Mouse (Mus musculus) limb, embryonic 11.5 days (tissue): ENCODE measurements around the gene Vmn2r3. TPM values are rescaled to one million over a fixed set of nuclear protein-coding genes. Genes with fewer than 3 reads are reported as not detected.
"Not testable (repeated sequence)": the region's sequence is repeated elsewhere in the genome, so short reads cannot be mapped to it uniquely, and the experiment has no call there.

Source experiments
- ATAC-seq: fragments of 200-750 bp; cut with Nextera tagmentation; 2 replicates; pipeline ENCODE4 v1.8.0; 2017; ENCODE audit warnings: low read depth; ENCODE audit not compliant: insufficient number of reproducible peaks, low FRiP score, low TSS enrichment
- DNase-seq: peaks from one replicate; pipeline ENCODE4 v3.0.0-alpha.2; 2015; ENCODE audit warnings: low spot score
- H3K27ac ChIP-seq: fragments of 300-500 bp; sonication (generic); replicated peaks from 2 replicates; pipeline ENCODE4 v1.5.1; 2014; ENCODE audit warnings: low read depth, mild to moderate bottlenecking, low read length
- H3K27me3 ChIP-seq: fragments of 300-500 bp; sonication (generic); 2 replicates; pipeline ENCODE4 v1.6.1; 2014; ENCODE audit warnings: mild to moderate bottlenecking, low read length, mixed read lengths; ENCODE audit not compliant: control insufficient read depth, insufficient read depth
- H3K36me3 ChIP-seq: fragments of 300-500 bp; sonication (generic); 2 replicates; pipeline ENCODE4 v1.6.1; 2014; ENCODE audit warnings: mild to moderate bottlenecking, low read length, moderate library complexity, mixed read lengths; ENCODE audit not compliant: control insufficient read depth, insufficient read depth
- H3K4me1 ChIP-seq: fragments of 300-500 bp; sonication (generic); 2 replicates; pipeline ENCODE4 v1.6.1; 2014; ENCODE audit warnings: low read length, mixed read lengths; ENCODE audit not compliant: control insufficient read depth, insufficient read depth
- H3K4me2 ChIP-seq: fragments of 300-500 bp; sonication (generic); 2 replicates; pipeline ENCODE4 v1.6.1; 2014; ENCODE audit warnings: low read depth, mild to moderate bottlenecking, moderate library complexity; ENCODE audit not compliant: severe bottlenecking
- H3K4me3 ChIP-seq: fragments of 300-500 bp; sonication (generic); 2 replicates; pipeline ENCODE4 v1.5.1; 2014; ENCODE audit warnings: low read depth, low read length
- H3K9ac ChIP-seq: fragments of 300-500 bp; sonication (generic); 2 replicates; pipeline ENCODE4 v1.6.1; 2014; ENCODE audit warnings: mild to moderate bottlenecking, low read length
- H3K9me3 ChIP-seq: fragments of 300-500 bp; sonication (generic); 2 replicates; pipeline ENCODE4 v1.6.1; 2016; ENCODE audit warnings: low read length; ENCODE audit not compliant: control insufficient read depth
- WGBS: fragments of 180-500 bp; shearing (Covaris S2); extraction: QIAGEN DNeasy Blood & Tissue Kit; methylation state at CpG from one replicate; pipeline ENCODE4 v1.1.7; 2014; 5-methylcytosine and 5-hydroxymethylcytosine counted together
- polyA plus RNA-seq: library from polyadenylated mRNA; unstranded; fragments of >200 nt; fragmentation: Nextera tagmentation; extraction: Ambion mirVana; gene quantifications from 2 replicates; pipeline ENCODE4 v1.2.1, GENCODE M21; 2014

Vmn2r3 gene
- polyA plus RNA-seq, 1 experiment from 2014 or later: not detected

- H3K27ac ChIP-seq: not testable (repeated sequence)
- WGBS: 83% methylated on average over 6 of the region's 6 CpGs
Observed at GRCm38 (mm10) chr3:64235459-64235858, 54.0 kb downstream of the Vmn2r3 start.

GRCm38 (mm10) chr3:64233655-64234054 lies 55.9 kb downstream of the Vmn2r3 start:
- H3K4me3 ChIP-seq, H3K4me2 ChIP-seq, ATAC-seq, H3K9me3 ChIP-seq, H3K27ac ChIP-seq, H3K36me3 ChIP-seq, H3K27me3 ChIP-seq, H3K4me1 ChIP-seq, DNase-seq, H3K9ac ChIP-seq: not testable (repeated sequence)
- 79% methylated on average over 7 of the region's 12 CpGs for WGBS

More at GRCm38 (mm10) chr3:64235459-64235858, 54.0 kb downstream of the Vmn2r3 start:
- not testable (repeated sequence) for H3K4me2 ChIP-seq, H3K9ac ChIP-seq, ATAC-seq, H3K4me1 ChIP-seq, H3K9me3 ChIP-seq, H3K27me3 ChIP-seq, H3K36me3 ChIP-seq, H3K4me3 ChIP-seq, DNase-seq

DNA sequence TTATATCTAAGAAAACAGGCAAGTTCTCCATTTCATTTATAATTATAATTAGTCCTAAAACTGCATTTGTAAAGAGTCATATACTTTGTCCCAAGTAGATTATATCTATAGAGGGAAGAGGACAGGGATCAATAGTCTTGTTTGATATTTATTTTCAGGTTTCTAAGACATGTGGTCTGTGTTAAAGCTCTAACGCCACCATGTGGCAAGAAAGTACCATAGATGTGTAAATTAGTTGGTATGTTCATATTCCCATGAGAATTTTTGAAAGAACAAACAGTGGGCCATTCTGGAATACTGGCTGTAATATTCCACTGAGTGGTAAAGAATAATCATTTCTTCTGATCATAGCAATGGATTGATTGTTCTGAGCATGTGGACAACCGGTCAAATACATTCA lies 62.3 kb downstream of the Vmn2r3 start:
- Histone ChIP-seq H3K36me3 (no peaks in the 10 kb centered on the region), H3K9ac (no peak overlapping the region), H3K4me1 (no peaks in the 10 kb centered on the region), H3K27me3 (no peaks in the 10 kb centered on the region), H3K27ac (no peak overlapping the region), H3K4me3 (no peak overlapping the region), H3K9me3 (no peaks in the 10 kb centered on the region), H3K4me2 (no peak overlapping the region)
- WGBS: 66% methylated on average over 2 of the region's 2 CpGs
- ATAC-seq: no peak
- DNase-seq: no peak

Other genes starting within 250 kb of the Vmn2r3 start
- 0.12 TPM in 1 of 2 replicates, not detected in the other for gene Vmn2r1, start 208.2 kb downstream of the Vmn2r3 start, polyA plus RNA-seq
- gene Vmn2r2, start 147.8 kb downstream of the Vmn2r3 start, polyA plus RNA-seq: not detected in 2 replicates
- not detected in 2 replicates for gene Vmn2r4, start 125.7 kb upstream of the Vmn2r3 start, polyA plus RNA-seq
- gene Vmn2r5, start 220.1 kb upstream of the Vmn2r3 start, polyA plus RNA-seq: not detected in 2 replicates